ENCODE assay signal across 12 mouse cellular contexts in genomic region chr5:149067501-149067961, GRCm38 (mm10).
DNase-seq lines count a peak whose midpoint lies in the region; ATAC-seq and TF ChIP-seq lines count a peak whose summit lies in the region.
"Had no signal": no experiment of that assay in that cellular context is flagged by ENCODE, and none has a peak within 500 bp of the region (broad histone marks: within the 10 kb centered on the region; RNA-seq: fewer than 3 reads in every experiment).

No protein-coding gene starts in this region.

- DNase-seq in stomach, postnatal 0 days (ENCODE audit: low spot score) = no peak
- peak; percentile 48 for DNase-seq in ZHBTc4 (ENCODE audit: low read depth, low spot score)
- DNase-seq in thymus, postnatal 4 days = peak; percentile 50
- no peak for DNase-seq in gastrocnemius, adult 18-20 months (ENCODE audit: low spot score)
- DNase-seq in right cerebral cortex, postnatal 25 days = no peak
- DNase-seq: gastrocnemius, postnatal 36 days; kidney, adult 18-20 months had no signal

- TF ChIP-seq CTCF in stomach, postnatal 0 days (IDR thresholded peaks at IDR 0.05; ENCODE audit: low read depth) = no peak

- ATAC-seq in stomach, embryonic 16.5 days (ENCODE audit: insufficient read depth, low FRiP score) = no peak
- ATAC-seq in stomach, postnatal 0 days (ENCODE audit: low FRiP score, low TSS enrichment) = no peak
- ATAC-seq in liver, embryonic 12.5 days = peak; percentile 70
- ATAC-seq: Patski had no signal

- no peak overlapping the region for H3K27ac ChIP-seq in stomach, embryonic 16.5 days (ENCODE audit: low read length)
- H3K27ac ChIP-seq in stomach, postnatal 0 days (replicated peaks) = no peak overlapping the region
- 0 out of 2 replicates have a peak overlapping the region, but pooled peaks have one; percentile 17 for H3K27ac ChIP-seq in liver, embryonic 12.5 days
- H3K27ac ChIP-seq: forebrain, embryonic 12.5 days; stomach, embryonic 15.5 days had no signal

- no peaks in the 10 kb centered on the region for H3K36me3 ChIP-seq in stomach, embryonic 16.5 days (ENCODE audit: control insufficient read depth, insufficient read depth, low read length)
- H3K36me3 ChIP-seq in stomach, postnatal 0 days (ENCODE audit: control insufficient read depth, insufficient read depth, low read length) = no peaks in the 10 kb centered on the region
- H3K36me3 ChIP-seq in liver, embryonic 12.5 days = no peaks in the 10 kb centered on the region
- H3K36me3 ChIP-seq: forebrain, embryonic 12.5 days; stomach, embryonic 15.5 days had no signal

- no peaks in the 10 kb centered on the region for H3K9me3 ChIP-seq in stomach, embryonic 16.5 days (replicated peaks; ENCODE audit: control insufficient read depth, low read length)
- H3K9me3 ChIP-seq in stomach, postnatal 0 days (ENCODE audit: control insufficient read depth, low read length) = no peaks in the 10 kb centered on the region
- H3K9me3 ChIP-seq in liver, embryonic 12.5 days (replicated peaks) = no peaks in the 10 kb centered on the region
- H3K9me3 ChIP-seq: forebrain, embryonic 12.5 days; stomach, embryonic 15.5 days had no signal

- WGBS in stomach, embryonic 16.5 days = 58% methylated on average over 8 of the region's 8 CpGs
- 61% methylated on average over 8 of the region's 8 CpGs for WGBS in stomach, postnatal 0 days
- 29% methylated on average over 8 of the region's 8 CpGs for WGBS in liver, embryonic 12.5 days (ENCODE audit: insufficient replicate concordance)

- H3K27me3 ChIP-seq in stomach, embryonic 16.5 days (ENCODE audit: control insufficient read depth, insufficient read depth, low read length) = no peaks in the 10 kb centered on the region
- no peaks in the 10 kb centered on the region for H3K27me3 ChIP-seq in stomach, postnatal 0 days (ENCODE audit: control insufficient read depth, insufficient read depth, low read length)
- H3K27me3 ChIP-seq in liver, embryonic 12.5 days (replicated peaks) = no peaks in the 10 kb centered on the region
- H3K27me3 ChIP-seq: forebrain, embryonic 12.5 days; Patski; stomach, embryonic 15.5 days had no signal

- H3K4me2 ChIP-seq in stomach, embryonic 16.5 days (ENCODE audit: low read depth, low read length) = 0 out of 2 replicates have a peak overlapping the region, but pooled peaks have one; percentile 27
- no peak overlapping the region for H3K4me2 ChIP-seq in stomach, postnatal 0 days (replicated peaks; ENCODE audit: low read depth)
- H3K4me2 ChIP-seq in liver, embryonic 12.5 days = peak overlapping the region; percentile 72
- H3K4me2 ChIP-seq: forebrain, embryonic 12.5 days; stomach, embryonic 15.5 days had no signal

- H3K4me3 ChIP-seq in stomach, embryonic 16.5 days (replicated peaks; ENCODE audit: low read length) = no peak overlapping the region
- no peak overlapping the region for H3K4me3 ChIP-seq in stomach, postnatal 0 days (ENCODE audit: low read depth, low read length)
- H3K4me3 ChIP-seq in liver, embryonic 12.5 days = peak overlapping the region; percentile 50
- H3K4me3 ChIP-seq: forebrain, embryonic 12.5 days; stomach, embryonic 15.5 days had no signal

- no peaks in the 10 kb centered on the region for H3K4me1 ChIP-seq in stomach, embryonic 16.5 days (ENCODE audit: control insufficient read depth, insufficient read depth, low read length)
- no peaks in the 10 kb centered on the region for H3K4me1 ChIP-seq in stomach, postnatal 0 days (replicated peaks; ENCODE audit: control insufficient read depth, insufficient read depth)
- peaks cover 17% of the 10 kb centered on the region for H3K4me1 ChIP-seq in liver, embryonic 12.5 days
- H3K4me1 ChIP-seq: forebrain, embryonic 12.5 days; stomach, embryonic 15.5 days had no signal

- no peak overlapping the region for H3K9ac ChIP-seq in stomach, embryonic 16.5 days (ENCODE audit: low read length)
- no peak overlapping the region for H3K9ac ChIP-seq in stomach, postnatal 0 days (ENCODE audit: low read length)
- H3K9ac ChIP-seq in liver, embryonic 12.5 days = peak overlapping the region; percentile 49
- H3K9ac ChIP-seq: forebrain, embryonic 12.5 days; stomach, embryonic 15.5 days had no signal

- TF ChIP-seq EP300 in stomach, postnatal 0 days (optimal IDR thresholded peaks at IDR 0.05) = no peak

Comparison
In these comparisons a context has a peak if more than half of its experiments do, and no peak if none do; other contexts are left out.
1. DNase-seq: peak in ZHBTc4 (single experiment) and thymus, postnatal 4 days (single experiment); none in stomach, postnatal 0 days (single experiment), gastrocnemius, adult 18-20 months (single experiment) and right cerebral cortex, postnatal 25 days (single experiment).